Mouse (Mus musculus) heart, postnatal 0 days (tissue): ENCODE data around the gene Nop2. TPM values are rescaled to one million over a fixed set of nuclear protein-coding genes. Genes with fewer than 3 reads are reported as not detected.

ENCODE experiments used
- ATAC-seq: fragments of 200-750 bp; cut with Nextera tagmentation; 2 replicates; pipeline ENCODE4 v1.8.0; 2017; ENCODE audit warnings: low read depth, moderate number of reproducible peaks, moderate library complexity; ENCODE audit not compliant: insufficient read depth
- DNase-seq: peaks from one replicate; pipeline ENCODE4 v3.0.0-alpha.2; 2016; ENCODE audit warnings: low spot score
- H3K27ac ChIP-seq: fragments of 300-500 bp; sonication (generic); 2 replicates; pipeline ENCODE4 v1.5.1; 2014; ENCODE audit warnings: low read depth, mild to moderate bottlenecking
- H3K27me3 ChIP-seq: fragments of 300-500 bp; sonication (generic); 2 replicates; pipeline ENCODE4 v1.6.1; 2014; ENCODE audit warnings: low read length, mixed read lengths; ENCODE audit not compliant: control insufficient read depth, insufficient read depth
- H3K36me3 ChIP-seq: fragments of 300-500 bp; sonication (generic); replicated peaks from 2 replicates; pipeline ENCODE4 v1.6.1; 2014; ENCODE audit warnings: low read length, mixed read lengths; ENCODE audit not compliant: control insufficient read depth, insufficient read depth
- H3K4me1 ChIP-seq: fragments of 300-500 bp; sonication (generic); 2 replicates; pipeline ENCODE4 v1.6.1; 2014; ENCODE audit warnings: antibody characterized with exemption; ENCODE audit not compliant: control insufficient read depth, insufficient read depth
- H3K4me2 ChIP-seq: fragments of 300-500 bp; sonication (generic); 2 replicates; pipeline ENCODE4 v1.6.1; 2014; ENCODE audit warnings: low read depth, mild to moderate bottlenecking, low read length, moderate library complexity
- H3K4me3 ChIP-seq: fragments of 300-500 bp; sonication (generic); 2 replicates; pipeline ENCODE4 v1.5.1; 2014; ENCODE audit warnings: low read depth, low read length
- H3K9ac ChIP-seq: fragments of 300-500 bp; sonication (generic); replicated peaks from 2 replicates; pipeline ENCODE4 v1.6.1; 2014; ENCODE audit warnings: low read depth, low read length, mixed read lengths
- H3K9me3 ChIP-seq: fragments of 300-500 bp; sonication (generic); replicated peaks from 2 replicates; pipeline ENCODE4 v1.6.1; 2016; ENCODE audit warnings: low read length; ENCODE audit not compliant: control insufficient read depth
- CTCF ChIP-seq: IDR thresholded peaks from 2 replicates; pipeline ENCODE4 v1.5.1; 2016; ENCODE audit warnings: antibody characterized with exemption, control low read depth, low read depth
- EP300 ChIP-seq: IDR thresholded peaks from 2 replicates; pipeline ENCODE4 v1.6.1; 2016; ENCODE audit warnings: antibody characterized with exemption, low read depth
- WGBS: fragments of 180-500 bp; shearing (Covaris S2); extraction: QIAGEN DNeasy Blood & Tissue Kit; methylation state at CpG from one replicate; pipeline ENCODE4 v1.1.7; 2014; 5-methylcytosine and 5-hydroxymethylcytosine counted together
- microRNA-seq: library from miRNA; unstranded; fragments of <30 nt; microRNA quantifications from one replicate; pipeline ENCODE4, GENCODE M21; 2016
- polyA plus RNA-seq: library from polyadenylated mRNA; unstranded; fragments of >200 nt; fragmentation: Nextera tagmentation; extraction: Ambion mirVana; gene quantifications from 2 replicates; pipeline ENCODE4 v1.2.1, GENCODE M21; 2015
- total RNA-seq: library from RNA; depleted of rRNA; stranded (reverse); fragments of >200 nt; gene quantifications from 2 replicates; pipeline ENCODE4 v1.2.3, GENCODE M21; 2014; ENCODE audit warnings: low replicate concordance; rRNA removed

Gene Nop2
- total and polyA plus RNA-seq, 2 experiments from 2014 or later = 22.9 to 25.3 TPM

DNA sequence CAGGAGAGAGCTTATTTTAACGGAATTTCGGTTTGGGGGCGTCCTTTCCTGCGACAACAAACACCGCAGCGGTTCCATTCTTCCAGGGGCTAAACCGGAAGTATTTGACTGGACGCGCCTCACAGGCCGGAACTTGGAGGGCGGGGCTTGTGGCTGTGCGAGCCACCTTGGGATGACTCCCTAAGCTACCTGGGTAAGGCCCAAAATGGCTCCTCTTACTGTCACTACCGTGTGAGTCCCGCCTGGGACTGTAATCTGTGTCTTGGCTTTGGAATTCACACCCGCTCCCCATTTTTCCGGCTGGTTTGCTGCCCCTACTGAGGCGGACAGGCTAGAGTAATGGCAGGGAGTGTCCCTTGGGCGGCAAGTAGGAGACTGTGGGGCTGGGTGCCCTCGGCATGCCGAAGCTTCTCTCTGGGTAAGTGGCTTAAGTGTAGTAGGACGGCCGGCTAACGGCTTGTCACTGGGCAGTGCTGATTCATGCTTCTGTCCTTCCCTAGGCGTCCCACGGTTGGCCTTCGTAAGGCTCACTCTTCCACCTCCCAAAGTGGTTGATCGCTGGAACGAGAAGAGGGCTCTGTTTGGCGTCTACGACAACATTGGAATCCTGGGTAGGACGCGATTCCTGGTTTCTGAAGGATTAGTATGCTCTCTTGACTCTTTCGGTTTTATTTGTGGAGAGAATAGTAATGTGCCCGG is 60.5 kb downstream of the Nop2 start:
- DNase-seq (peak; percentile 90), ATAC-seq (peak; percentile 92)
- under 1% methylated on average over 34 of the region's 34 CpGs for WGBS
- H3K4me1 ChIP-seq = peaks cover 13% of the 10 kb centered on the region; the same call in 1 of the 2 replicates
- TF ChIP-seq EP300 (no peak), CTCF (no peak)
- peak overlapping the region; percentile 69 for H3K9ac ChIP-seq
- H3K4me3 ChIP-seq = peak overlapping the region; percentile 91
- H3K9me3 ChIP-seq = no peaks in the 10 kb centered on the region
- peak overlapping the region; percentile 70 for H3K4me2 ChIP-seq
- H3K36me3 ChIP-seq = peaks cover 48% of the 10 kb centered on the region
- peak overlapping the region; percentile 95 for H3K27ac ChIP-seq
- H3K27me3 ChIP-seq = no peaks in the 10 kb centered on the region

DNA sequence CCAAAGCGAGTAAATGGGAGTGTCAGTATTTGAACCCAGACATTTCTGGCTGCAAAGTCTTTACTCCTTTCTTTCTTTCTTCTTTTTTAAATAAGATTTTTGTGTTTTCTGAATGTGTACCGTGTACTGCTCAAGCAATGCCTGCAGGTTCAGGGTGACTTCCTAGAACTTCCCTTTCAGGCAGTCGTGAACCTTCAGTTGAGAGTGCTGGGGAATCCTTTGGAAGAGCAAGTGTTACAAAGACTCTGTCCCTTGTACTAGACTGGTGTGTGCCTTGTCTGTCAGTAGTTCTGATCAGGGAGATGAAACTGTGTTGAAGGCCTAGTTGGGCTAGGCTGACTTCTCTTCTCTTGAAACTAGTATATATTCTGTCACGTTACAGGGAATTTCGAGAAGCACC is 61.1 kb downstream of the Nop2 start:
- H3K4me3 ChIP-seq = peak overlapping the region; percentile 91

DNA sequence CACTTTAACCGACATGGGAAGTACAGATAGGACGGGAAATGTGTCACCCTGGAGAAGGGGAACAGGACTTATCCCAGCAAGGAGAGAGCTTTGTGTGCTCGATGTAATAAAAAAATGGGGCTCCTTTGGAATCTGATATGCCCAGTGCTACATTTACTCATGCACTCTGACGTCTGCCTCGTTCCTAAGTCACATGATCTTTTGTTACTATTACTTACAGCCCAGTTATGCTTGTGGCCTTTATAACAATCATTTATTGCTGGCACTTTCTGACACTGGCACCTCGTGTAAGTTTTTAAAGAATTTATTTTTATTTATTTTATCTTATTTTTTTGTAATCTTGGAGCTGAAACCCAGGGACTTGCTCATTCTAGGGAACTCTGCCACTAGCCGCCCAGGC is 61.7 kb downstream of the Nop2 start:
- H3K27ac ChIP-seq = 0 out of 2 replicates have a peak overlapping the region, but pooled peaks have one; percentile 15
- H3K9me3 ChIP-seq = no peaks in the 10 kb centered on the region
- no peak overlapping the region for H3K4me3 ChIP-seq

More for the DNA sequence above, 61.1 kb downstream of the Nop2 start:
- Histone ChIP-seq H3K27me3 (no peaks in the 10 kb centered on the region), H3K4me2 (peak overlapping the region; percentile 70), H3K36me3 (peaks cover 41% of the 10 kb centered on the region), H3K9me3 (no peaks in the 10 kb centered on the region), H3K4me1 (peaks cover 13% of the 10 kb centered on the region; the same call in 1 of the 2 replicates), H3K27ac (peak overlapping the region; percentile 95), H3K9ac (peak overlapping the region; percentile 69)
- DNase-seq (no peak), ATAC-seq (no peak)
- TF ChIP-seq EP300 (no peak), CTCF (no peak)
- WGBS = 22% methylated on average over 5 of the region's 5 CpGs

More for the DNA sequence above, 61.7 kb downstream of the Nop2 start:
- no peaks in the 10 kb centered on the region for H3K27me3 ChIP-seq
- no peak for DNase-seq
- H3K4me1 ChIP-seq = peaks cover 13% of the 10 kb centered on the region; the same call in 1 of the 2 replicates
- WGBS = 49% methylated on average over 6 of the region's 7 CpGs
- H3K4me2 ChIP-seq = no peak overlapping the region
- ATAC-seq = no peak
- no peak overlapping the region for H3K9ac ChIP-seq
- TF ChIP-seq EP300 (no peak), CTCF (no peak)
- H3K36me3 ChIP-seq = peaks cover 37% of the 10 kb centered on the region

Small RNA genes within 50 kb of the gene (microRNA-seq; reads per million reads assigned to microRNA genes)
- gene Mir7045 = not detected

Other genes starting within 250 kb of the Nop2 start
- gene Cd4, start 243.7 kb upstream of the Nop2 start, total RNA-seq = 4.5 TPM in 1 of 2 replicates, not detected in the other
- 0.04 and 0.10 TPM in 2 replicates for gene Cd4, start 243.7 kb upstream of the Nop2 start, polyA plus RNA-seq
- gene Lag3, start 220.2 kb upstream of the Nop2 start, total RNA-seq = 0.11 and 0.27 TPM in 2 replicates
- 0.82 and 0.85 TPM in 2 replicates for gene Lag3, start 220.2 kb upstream of the Nop2 start, polyA plus RNA-seq
- gene Ptms, start 211.8 kb upstream of the Nop2 start, total RNA-seq = 323 and 565 TPM in 2 replicates
- 221 and 246 TPM in 2 replicates for gene Ptms, start 211.8 kb upstream of the Nop2 start, polyA plus RNA-seq
- gene Mlf2, start 200.5 kb upstream of the Nop2 start, total RNA-seq = 333 and 532 TPM in 2 replicates
- 296 and 298 TPM in 2 replicates for gene Mlf2, start 200.5 kb upstream of the Nop2 start, polyA plus RNA-seq
- 203 and 241 TPM in 2 replicates for gene Cops7a, start 166.4 kb upstream of the Nop2 start, total RNA-seq
- 130 and 134 TPM in 2 replicates for gene Cops7a, start 166.4 kb upstream of the Nop2 start, polyA plus RNA-seq
- not detected in 2 replicates for gene Pianp, start 135.2 kb upstream of the Nop2 start, total RNA-seq
- 0.37 TPM in 2 replicates for gene Pianp, start 135.2 kb upstream of the Nop2 start, polyA plus RNA-seq
- gene Zfp384, start 122.8 kb upstream of the Nop2 start, total RNA-seq = 18.4 and 20.4 TPM in 2 replicates
- 5.4 and 5.5 TPM in 2 replicates for gene Zfp384, start 122.8 kb upstream of the Nop2 start, polyA plus RNA-seq
- gene Ing4, start 92.1 kb upstream of the Nop2 start, total RNA-seq = 41.9 and 48.7 TPM in 2 replicates
- gene Ing4, start 92.1 kb upstream of the Nop2 start, polyA plus RNA-seq = 54.1 and 59.1 TPM in 2 replicates
- gene Acrbp, start 82.2 kb upstream of the Nop2 start, total RNA-seq = 2.6 and 6.0 TPM in 2 replicates
- 2.2 and 2.7 TPM in 2 replicates for gene Acrbp, start 82.2 kb upstream of the Nop2 start, polyA plus RNA-seq
- gene Lpar5, start 64.0 kb upstream of the Nop2 start, total RNA-seq = not detected in 2 replicates
- 0.12 TPM in 1 of 2 replicates, not detected in the other for gene Lpar5, start 64.0 kb upstream of the Nop2 start, polyA plus RNA-seq
- gene Chd4, start 35.9 kb upstream of the Nop2 start, total RNA-seq = 82.2 and 98.0 TPM in 2 replicates
- gene Chd4, start 35.9 kb upstream of the Nop2 start, polyA plus RNA-seq = 55.5 and 58.1 TPM in 2 replicates
- 10.6 and 41.9 TPM in 2 replicates for gene Iffo1, start 13.3 kb downstream of the Nop2 start, total RNA-seq
- 10.5 and 12.3 TPM in 2 replicates for gene Iffo1, start 13.3 kb downstream of the Nop2 start, polyA plus RNA-seq
- 6,647 and 7,476 TPM in 2 replicates for gene Gapdh, start 34.6 kb downstream of the Nop2 start, total RNA-seq
- 3,728 and 4,065 TPM in 2 replicates for gene Gapdh, start 34.6 kb downstream of the Nop2 start, polyA plus RNA-seq
- 85.4 and 98.0 TPM in 2 replicates for gene Ncapd2, start 59.8 kb downstream of the Nop2 start, total RNA-seq
- gene Ncapd2, start 59.8 kb downstream of the Nop2 start, polyA plus RNA-seq = 24.5 and 26.3 TPM in 2 replicates
- 109 and 165 TPM in 2 replicates for gene Mrpl51, start 59.9 kb downstream of the Nop2 start, total RNA-seq
- gene Mrpl51, start 59.9 kb downstream of the Nop2 start, polyA plus RNA-seq = 426 and 447 TPM in 2 replicates
- 3.6 and 8.2 TPM in 2 replicates for gene Vamp1, start 83.6 kb downstream of the Nop2 start, total RNA-seq
- gene Vamp1, start 83.6 kb downstream of the Nop2 start, polyA plus RNA-seq = 5.0 and 5.4 TPM in 2 replicates
- 0.93 and 4.5 TPM in 2 replicates for gene Tapbpl, start 100.0 kb downstream of the Nop2 start, total RNA-seq
- gene Tapbpl, start 100.0 kb downstream of the Nop2 start, polyA plus RNA-seq = 3.9 and 4.5 TPM in 2 replicates
- gene Cd27, start 105.1 kb downstream of the Nop2 start, total RNA-seq = 3.4 TPM in 1 of 2 replicates, not detected in the other
- 1.3 and 1.6 TPM in 2 replicates for gene Cd27, start 105.1 kb downstream of the Nop2 start, polyA plus RNA-seq
- not detected in 2 replicates for gene Tuba3a, start 154.1 kb downstream of the Nop2 start, total RNA-seq
- gene Tuba3a, start 154.1 kb downstream of the Nop2 start, polyA plus RNA-seq = not detected in 2 replicates
- gene Ltbr, start 182.0 kb downstream of the Nop2 start, total RNA-seq = 76.7 and 93.9 TPM in 2 replicates
- 37.7 and 38.3 TPM in 2 replicates for gene Ltbr, start 182.0 kb downstream of the Nop2 start, polyA plus RNA-seq
- 0.46 and 1.3 TPM in 2 replicates for gene Scnn1a, start 188.8 kb downstream of the Nop2 start, total RNA-seq
- 0.37 and 0.46 TPM in 2 replicates for gene Scnn1a, start 188.8 kb downstream of the Nop2 start, polyA plus RNA-seq
- 37.1 and 52.8 TPM in 2 replicates for gene Tnfrsf1a, start 217.5 kb downstream of the Nop2 start, total RNA-seq
- gene Tnfrsf1a, start 217.5 kb downstream of the Nop2 start, polyA plus RNA-seq = 39.8 and 40.1 TPM in 2 replicates
- gene Plekhg6, start 248.9 kb downstream of the Nop2 start, total RNA-seq = not detected in 2 replicates
- 0.05 and 0.10 TPM in 2 replicates for gene Plekhg6, start 248.9 kb downstream of the Nop2 start, polyA plus RNA-seq